Comparison of ENCODE assay signal across 10 mouse cellular contexts in the genomic region with DNA sequence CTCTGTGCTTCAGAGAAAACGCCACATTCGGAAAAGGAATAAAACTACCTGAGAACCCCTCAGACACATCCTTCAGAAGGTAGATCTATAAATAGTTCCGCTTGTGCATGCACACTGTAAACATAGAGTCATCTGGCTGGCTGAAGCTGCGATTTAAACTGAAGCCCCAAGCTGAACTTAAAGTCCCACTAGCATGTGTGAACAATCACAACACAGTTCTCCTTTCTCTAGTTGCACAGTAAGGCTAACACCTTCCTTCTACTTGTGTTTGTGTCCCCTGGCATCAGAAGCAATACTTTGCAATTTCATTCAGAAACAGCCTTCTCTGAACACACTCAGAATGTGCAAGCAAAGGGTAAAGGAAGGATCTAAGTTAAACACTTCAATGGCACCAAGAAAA.
DNase-seq lines count a peak whose midpoint lies in the region; ATAC-seq and TF ChIP-seq lines count a peak whose summit lies in the region.
"Had no signal": no experiment of that assay in that cellular context is flagged by ENCODE, and none has a peak within 500 bp of the region (broad histone marks: within the 10 kb centered on the region; RNA-seq: fewer than 3 reads in every experiment).

No protein-coding gene starts in this region.

- no peak for ATAC-seq in forebrain, embryonic 15.5 days (replicated peaks)

- peak overlapping the region; percentile 31; the same call in 1 of the 2 replicates for H3K9ac ChIP-seq in forebrain, embryonic 15.5 days (replicated peaks)

- H3K4me3 ChIP-seq in gastrocnemius, adult 2 months, result peak overlapping the region; percentile 71
- peak overlapping the region; percentile 28 for H3K4me3 ChIP-seq in forebrain, embryonic 15.5 days
- H3K4me3 ChIP-seq in midbrain, embryonic 10.5 days, result peak overlapping the region; percentile 53
- H3K4me3 ChIP-seq: erythroblast, embryonic 14.5 days had no signal

- peaks cover 32% of the 10 kb centered on the region for H3K4me1 ChIP-seq in forebrain, embryonic 15.5 days
- H3K4me1 ChIP-seq in midbrain, embryonic 10.5 days, result peaks cover 39% of the 10 kb centered on the region

- no peak for DNase-seq in gastrocnemius, adult 2 months
- DNase-seq in gastrocnemius, adult 18-20 months (ENCODE audit: low spot score), result no peak
- DNase-seq in Muller cell, postnatal 12 days (ENCODE audit: inconsistent ontology term), result peak; percentile 39
- no peak for DNase-seq in midbrain, embryonic 10.5 days (ENCODE audit: low spot score)
- DNase-seq in thymus, postnatal 36 days, result no peak
- no peak for DNase-seq in left cerebral cortex, adult 18-20 months (ENCODE audit: low spot score in 2 of 2)
- no peak for DNase-seq in ovary, postnatal 10 days (ENCODE audit: low spot score)

- WGBS in forebrain, embryonic 15.5 days, result 32% methylated on average over 4 of the region's 4 CpGs
- WGBS in midbrain, embryonic 10.5 days, result 75% methylated on average over 4 of the region's 4 CpGs

- peak overlapping the region; percentile 85 for H3K27ac ChIP-seq in gastrocnemius, adult 2 months
- peak overlapping the region; percentile 82 for H3K27ac ChIP-seq in forebrain, embryonic 15.5 days (replicated peaks)
- peak overlapping the region; percentile 86 for H3K27ac ChIP-seq in midbrain, embryonic 10.5 days (replicated peaks)

- H3K4me2 ChIP-seq in forebrain, embryonic 15.5 days (replicated peaks), result peak overlapping the region; percentile 43
- H3K4me2 ChIP-seq: liver, embryonic 11.5 days had no signal

- no peaks in the 10 kb centered on the region for H3K27me3 ChIP-seq in forebrain, embryonic 15.5 days
- no peaks in the 10 kb centered on the region for H3K27me3 ChIP-seq in midbrain, embryonic 10.5 days (ENCODE audit: low read depth, poor library complexity, severe bottlenecking)

- H3K9me3 ChIP-seq in forebrain, embryonic 15.5 days, result no peaks in the 10 kb centered on the region
- no peaks in the 10 kb centered on the region for H3K9me3 ChIP-seq in midbrain, embryonic 10.5 days (replicated peaks)

- no peaks in the 10 kb centered on the region for H3K36me3 ChIP-seq in forebrain, embryonic 15.5 days
- H3K36me3 ChIP-seq in midbrain, embryonic 10.5 days, result no peaks in the 10 kb centered on the region

- intact Hi-C loops in gastrocnemius, adult 2 months (cut with DNase I), result loop anchor here (5.0 kb wide), 2 partner anchors 55 to 75 kb away; no protein-coding TSS in a partner anchor

- no peak for TF ChIP-seq CTCF in gastrocnemius, adult 2 months (IDR thresholded peaks at IDR 0.05)
